Mouse (Mus musculus): ENCODE results near the gene Klhl31.

Gene Klhl31

GRCm38 (mm10) chr9:77623318-77624050, 12.8 kb upstream of the Klhl31 start:
- in situ Hi-C loops (cut with MboI, MseI), result no loop called here

- in situ Hi-C loops (cut with MboI, MseI), result no loop called here
Measured at GRCm38 (mm10) chr9:77624171-77624570, 12.1 kb upstream of the Klhl31 start.

- in situ Hi-C loops (cut with MboI, MseI), result no loop called here
Measured at GRCm38 (mm10) chr9:77628676-77629075, 7.6 kb upstream of the Klhl31 start.

- in situ Hi-C loops (cut with MboI, MseI), result no loop called here
Measured at GRCm38 (mm10) chr9:77629708-77630107, 6.6 kb upstream of the Klhl31 start.

- in situ Hi-C loops (cut with MboI, MseI), result no loop called here
Measured at GRCm38 (mm10) chr9:77630764-77631163, 5.5 kb upstream of the Klhl31 start.

- in situ Hi-C loops (cut with MboI, MseI), result no loop called here
Measured at GRCm38 (mm10) chr9:77632432-77632831, 3.9 kb upstream of the Klhl31 start.

- in situ Hi-C loops (cut with MboI, MseI), result no loop called here
Measured at GRCm38 (mm10) chr9:77636003-77636402, 297 bp upstream of the Klhl31 start.

GRCm38 (mm10) chr9:77637357-77637756, 1.1 kb downstream of the Klhl31 start:
- in situ Hi-C loops (cut with MboI, MseI), result no loop called here

- in situ Hi-C loops (cut with MboI, MseI), result no loop called here
Measured at GRCm38 (mm10) chr9:77645176-77645575, 8.9 kb downstream of the Klhl31 start.

- in situ Hi-C loops (cut with MboI, MseI), result no loop called here
Measured at GRCm38 (mm10) chr9:77651847-77652246, 15.5 kb downstream of the Klhl31 start.

GRCm38 (mm10) chr9:77653907-77654306, 17.6 kb downstream of the Klhl31 start:
- in situ Hi-C loops (cut with MboI, MseI), result no loop called here

GRCm38 (mm10) chr9:77655181-77655934, 19.1 kb downstream of the Klhl31 start:
- in situ Hi-C loops (cut with MboI, MseI), result no loop called here

- in situ Hi-C loops (cut with MboI, MseI), result no loop called here
Measured at GRCm38 (mm10) chr9:77655935-77656288, 19.6 kb downstream of the Klhl31 start.

- in situ Hi-C loops (cut with MboI, MseI), result no loop called here
Measured at GRCm38 (mm10) chr9:77662917-77663316, 26.6 kb downstream of the Klhl31 start.

- in situ Hi-C loops (cut with MboI, MseI), result loop anchor here (5.0 kb wide), 1 partner anchor 82 kb away; the partner anchor contains the start of gene Gclc
Measured at GRCm38 (mm10) chr9:77670095-77670494, 33.8 kb downstream of the Klhl31 start.

- in situ Hi-C loops (cut with MboI, MseI), result loop anchor here (5.0 kb wide), 1 partner anchor 81 kb away; the partner anchor contains the start of gene Gclc
Measured at GRCm38 (mm10) chr9:77671004-77671403, 34.7 kb downstream of the Klhl31 start.

GRCm38 (mm10) chr9:77673218-77673617, 36.9 kb downstream of the Klhl31 start:
- in situ Hi-C loops (cut with MboI, MseI), result loop anchor here (5.0 kb wide), 1 partner anchor 79 kb away; the partner anchor contains the start of gene Gclc

GRCm38 (mm10) chr9:77673986-77674385, 37.7 kb downstream of the Klhl31 start:
- in situ Hi-C loops (cut with MboI, MseI), result loop anchor here (5.0 kb wide), 1 partner anchor 78 kb away; the partner anchor contains the start of gene Gclc

GRCm38 (mm10) chr9:77684938-77685337, 48.6 kb downstream of the Klhl31 start:
- in situ Hi-C loops (cut with MboI, MseI), result no loop called here

GRCm38 (mm10) chr9:77685825-77686500, 49.7 kb downstream of the Klhl31 start:
- in situ Hi-C loops (cut with MboI, MseI), result no loop called here

- in situ Hi-C loops (cut with MboI, MseI), result no loop called here
Measured at GRCm38 (mm10) chr9:77692707-77693106, 56.4 kb downstream of the Klhl31 start.

- in situ Hi-C loops (cut with MboI, MseI), result no loop called here
Measured at GRCm38 (mm10) chr9:77693405-77693804, 57.1 kb downstream of the Klhl31 start.
